In genomic region chr11:95007418-95007817, GRCm38 (mm10) we compare ENCODE assay signal across 9 mouse cellular contexts. TPM values are rescaled to one million over a fixed set of nuclear protein-coding genes. Genes with fewer than 3 reads are reported as not detected.
DNase-seq lines count a peak whose midpoint lies in the region; ATAC-seq lines count a peak whose summit lies in the region.
"Had no signal": no experiment of that assay in that cellular context is flagged by ENCODE, and none has a peak within 500 bp of the region (broad histone marks: within the 10 kb centered on the region; RNA-seq: fewer than 3 reads in every experiment).

No protein-coding gene starts in this region.

- H3K4me1 ChIP-seq in liver, embryonic 15.5 days (replicated peaks), result peaks cover 77% of the 10 kb centered on the region

- peaks cover 17% of the 10 kb centered on the region for H3K27me3 ChIP-seq in liver, embryonic 15.5 days

- peak; percentile 5 for DNase-seq in adrenal gland, postnatal 10 days
- DNase-seq in adrenal gland, postnatal 4 days (ENCODE audit: low spot score in 2 of 2), result no peak
- DNase-seq in urinary bladder, postnatal 14 days (ENCODE audit: low spot score), result peak; percentile 59
- no peak for DNase-seq in urinary bladder, postnatal 25 days (ENCODE audit: low spot score)
- no peak for DNase-seq in frontal cortex, adult 2 months (ENCODE audit: extremely low spot score in 1 of 2, low spot score in 1 of 2)
- DNase-seq in adrenal gland, postnatal 25 days, result no peak
- DNase-seq: spleen, adult 18-20 months had no signal

- 0 out of 2 replicates have a peak overlapping the region, but pooled peaks have one; percentile 60 for H3K4me3 ChIP-seq in liver, embryonic 15.5 days (replicated peaks)

- H3K9me3 ChIP-seq in liver, embryonic 15.5 days (replicated peaks), result no peaks in the 10 kb centered on the region

- H3K9ac ChIP-seq in liver, embryonic 15.5 days, result peak overlapping the region; percentile 51; the same call in 1 of the 2 replicates

- peak overlapping the region; percentile 88 for H3K4me2 ChIP-seq in liver, embryonic 15.5 days

- no peak for ATAC-seq in liver, embryonic 15.5 days (ENCODE audit: insufficient read depth)
- no peak for ATAC-seq in inflammation-experienced regulatory T-cells, adult 6 months

- 10% methylated on average over 3 of the region's 3 CpGs for WGBS in liver, embryonic 15.5 days (ENCODE audit: insufficient replicate concordance)

- peak overlapping the region; percentile 100 for H3K27ac ChIP-seq in liver, embryonic 15.5 days (replicated peaks)

- H3K36me3 ChIP-seq in liver, embryonic 15.5 days (replicated peaks), result peaks cover 35% of the 10 kb centered on the region

RNA-seq across cellular contexts. Expression of gene Samd14, which starts 2.3 kb away (rescaled TPM):
- 10 to 100 TPM in 1 of 2 experiments, 1 to 10 TPM in 1; 7.3 to 11.0 TPM for total RNA-seq in adrenal gland, postnatal 10 days (2021)
- 10 to 100 TPM; 16.2 to 22.5 TPM for total RNA-seq in adrenal gland, postnatal 4 days (2021)
- 33.9 and 39.2 TPM in 2 replicates for polyA plus RNA-seq in liver, embryonic 15.5 days (2015; fragmentation: Nextera tagmentation; extraction: Ambion mirVana)
- under 1 TPM; 0.18 to 0.61 (median 0.46) TPM for polyA plus RNA-seq in inflammation-experienced regulatory T-cells, adult 6 months (2017; shearing (Covaris generic))
- polyA plus RNA-seq in frontal cortex, adult 2 months (2012; rRNA removed), result 27.5 and 28.1 TPM in 2 replicates
- total RNA-seq in adrenal gland, postnatal 25 days (2021), result 3.0 and 4.4 TPM in 2 replicates

RNA-seq across cellular contexts. Expression of gene Ppp1r9b, which starts 16.6 kb away (rescaled TPM):
- 10 to 100 TPM; 83.3 to 96.2 TPM for total RNA-seq in adrenal gland, postnatal 10 days (2021)
- total RNA-seq in adrenal gland, postnatal 4 days (2021), result 100 to 1,000 TPM; 108 to 113 TPM
- 8.2 and 8.8 TPM in 2 replicates for polyA plus RNA-seq in liver, embryonic 15.5 days (2015; fragmentation: Nextera tagmentation; extraction: Ambion mirVana)
- 10 to 100 TPM; 19.1 to 24.8 (median 24.8) TPM for polyA plus RNA-seq in inflammation-experienced regulatory T-cells, adult 6 months (2017; shearing (Covaris generic))
- polyA plus RNA-seq in frontal cortex, adult 2 months (2012; rRNA removed), result 296 and 312 TPM in 2 replicates
- total RNA-seq in adrenal gland, postnatal 25 days (2021), result 125 and 146 TPM in 2 replicates

RNA-seq across cellular contexts. Expression of gene Sgca, which starts 31.3 kb away (rescaled TPM):
- 10 to 100 TPM in 1 of 2 experiments, 1 to 10 TPM in 1; 4.5 to 16.8 TPM for total RNA-seq in adrenal gland, postnatal 10 days (2021)
- 1 to 10 TPM; 2.8 to 3.9 TPM for total RNA-seq in adrenal gland, postnatal 4 days (2021)
- polyA plus RNA-seq in liver, embryonic 15.5 days (2015; fragmentation: Nextera tagmentation; extraction: Ambion mirVana), result 0.35 and 1.1 TPM in 2 replicates
- not detected for polyA plus RNA-seq in inflammation-experienced regulatory T-cells, adult 6 months (2017; shearing (Covaris generic))
- 1.1 and 1.4 TPM in 2 replicates for polyA plus RNA-seq in frontal cortex, adult 2 months (2012; rRNA removed)
- not detected in 2 replicates for total RNA-seq in adrenal gland, postnatal 25 days (2021)

RNA-seq across cellular contexts. Expression of gene Pdk2, which starts 33.7 kb away (rescaled TPM):
- 100 to 1,000 TPM; 144 to 199 TPM for total RNA-seq in adrenal gland, postnatal 10 days (2021)
- 10 to 100 TPM; 59.8 to 69.3 TPM for total RNA-seq in adrenal gland, postnatal 4 days (2021)
- polyA plus RNA-seq in liver, embryonic 15.5 days (2015; fragmentation: Nextera tagmentation; extraction: Ambion mirVana), result 10.2 and 10.8 TPM in 2 replicates
- polyA plus RNA-seq in inflammation-experienced regulatory T-cells, adult 6 months (2017; shearing (Covaris generic)), result 1 to 10 TPM; 2.4 to 9.2 (median 8.2) TPM
- 88.7 and 97.3 TPM in 2 replicates for polyA plus RNA-seq in frontal cortex, adult 2 months (2012; rRNA removed)
- total RNA-seq in adrenal gland, postnatal 25 days (2021), result 82.9 and 86.4 TPM in 2 replicates

RNA-seq across cellular contexts. Expression of gene Hils1, which starts 40.0 kb away (rescaled TPM):
- total RNA-seq in adrenal gland, postnatal 10 days (2021), result not detected
- total RNA-seq in adrenal gland, postnatal 4 days (2021), result not detected
- polyA plus RNA-seq in liver, embryonic 15.5 days (2015; fragmentation: Nextera tagmentation; extraction: Ambion mirVana), result not detected in 2 replicates
- not detected for polyA plus RNA-seq in inflammation-experienced regulatory T-cells, adult 6 months (2017; shearing (Covaris generic))
- not detected in 2 replicates for polyA plus RNA-seq in frontal cortex, adult 2 months (2012; rRNA removed)
- not detected in 2 replicates for total RNA-seq in adrenal gland, postnatal 25 days (2021)

Comparison
In these comparisons a context has a peak if more than half of its experiments do, and no peak if none do; other contexts are left out.
1. DNase-seq: peak in adrenal gland, postnatal 10 days (single experiment) and urinary bladder, postnatal 14 days (single experiment); none in adrenal gland, postnatal 4 days (0 of 2), urinary bladder, postnatal 25 days (single experiment), frontal cortex, adult 2 months (0 of 2) and adrenal gland, postnatal 25 days (single experiment).